Mouse (Mus musculus): ENCODE data around the gene Slc34a2.

Slc34a2 gene

DNA sequence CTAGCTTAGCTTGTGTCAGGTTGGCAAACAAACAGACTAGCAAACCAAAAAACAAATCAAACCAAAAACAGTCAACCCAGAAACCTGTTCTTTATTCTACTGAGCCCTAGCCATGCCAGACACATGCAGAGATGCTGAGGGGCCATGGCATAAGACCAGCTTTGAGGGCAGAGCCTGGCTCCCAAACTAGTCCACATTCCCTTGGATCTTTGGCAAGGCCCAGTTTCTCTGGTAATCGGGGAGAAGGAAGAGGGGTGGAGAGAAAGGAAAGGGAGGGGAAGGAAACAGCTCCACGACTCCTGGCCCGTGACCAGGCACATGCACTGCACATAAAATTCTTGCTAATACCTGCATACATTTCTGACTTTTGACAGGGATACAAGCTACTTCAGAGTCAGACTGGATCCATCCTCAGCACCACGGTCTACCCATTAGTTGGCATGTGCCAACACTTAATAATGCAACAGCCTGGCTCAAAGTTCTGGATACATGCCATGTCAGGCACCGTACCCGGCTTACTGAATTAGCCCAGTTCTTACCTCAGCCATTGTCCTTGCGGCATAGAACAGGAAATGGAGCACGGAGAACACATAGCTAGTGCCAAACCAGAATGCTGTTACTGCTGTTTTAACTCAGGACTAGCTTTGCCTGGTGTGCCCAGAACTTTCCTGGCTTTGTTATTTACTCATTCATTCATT, 12.5 kb upstream of the Slc34a2 start:
- no peak for DNase-seq (ENCODE audit: extremely low read depth, low read depth)

- no peak for DNase-seq (ENCODE audit: extremely low read depth, low read depth)
These were observed 6.5 kb upstream of the Slc34a2 start for GRCm38 (mm10) chr5:53031346-53031745.

DNA sequence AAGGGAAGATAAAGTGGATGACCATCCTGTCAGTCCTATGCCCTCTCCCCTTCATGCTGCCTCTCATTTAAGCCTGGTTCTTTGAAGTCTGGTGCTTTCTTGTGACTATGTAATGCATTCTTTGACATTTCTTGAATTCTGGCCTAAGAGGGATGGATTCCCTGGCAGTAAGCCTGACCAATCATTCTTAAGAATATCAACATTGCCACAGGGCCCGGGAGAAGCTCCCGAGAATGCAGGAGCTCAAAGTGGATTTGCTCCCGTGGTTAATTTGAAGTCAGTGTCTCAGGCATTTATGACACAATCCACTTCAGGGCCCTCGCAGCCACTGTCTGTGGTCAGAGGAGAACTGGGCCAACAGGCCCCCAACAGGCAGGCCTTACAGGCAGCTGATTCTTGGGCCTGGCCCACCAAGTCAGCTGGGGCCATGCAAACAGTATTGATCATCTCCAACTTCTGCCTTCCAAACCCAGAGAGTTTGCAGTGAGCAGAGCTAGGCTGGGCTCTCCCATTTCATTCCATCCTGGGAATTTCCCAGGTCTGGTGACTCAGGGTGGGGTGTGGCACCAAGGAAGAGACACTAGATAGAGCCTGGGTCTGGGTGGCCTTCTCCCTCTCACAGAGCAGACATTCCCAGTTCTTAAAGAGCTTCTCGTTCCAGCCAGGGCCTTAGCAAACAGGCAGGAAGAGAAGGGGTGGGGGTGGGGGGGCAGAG, 4.3 kb downstream of the Slc34a2 start:
- no peak for DNase-seq (ENCODE audit: extremely low read depth, low read depth)

- no peak for DNase-seq (ENCODE audit: extremely low read depth, low read depth)
These were observed 5.0 kb downstream of the Slc34a2 start for GRCm38 (mm10) chr5:53042771-53043371.

- DNase-seq (ENCODE audit: extremely low read depth, low read depth) = no peak
These were observed 5.8 kb downstream of the Slc34a2 start for GRCm38 (mm10) chr5:53043716-53044115.

- DNase-seq (ENCODE audit: extremely low read depth, low read depth) = no peak
These were observed 10.1 kb downstream of the Slc34a2 start for GRCm38 (mm10) chr5:53047951-53048350.

GRCm38 (mm10) chr5:53048599-53048998, 10.7 kb downstream of the Slc34a2 start:
- DNase-seq (ENCODE audit: extremely low read depth, low read depth) = no peak

DNA sequence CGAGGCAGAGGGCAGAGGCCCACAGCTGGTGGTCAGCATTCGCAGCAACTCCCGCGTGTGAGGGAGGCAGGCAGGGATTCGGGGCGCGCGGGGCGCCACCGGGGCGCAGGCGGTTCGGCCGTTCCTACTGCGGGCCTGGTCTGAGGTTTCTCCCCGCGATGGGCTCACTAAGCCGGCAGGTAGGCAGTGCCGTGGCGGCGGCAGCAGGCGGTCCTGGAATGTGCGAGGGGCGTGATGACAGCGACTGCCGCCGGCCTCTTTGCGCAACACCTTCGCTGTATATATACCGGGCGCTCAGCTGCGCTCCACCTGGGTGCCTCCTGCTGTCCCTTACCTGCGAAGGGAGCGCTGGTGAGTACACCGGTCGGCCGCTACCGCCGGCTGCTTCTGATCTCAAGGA, 11.2 kb downstream of the Slc34a2 start:
- no peak for DNase-seq (ENCODE audit: extremely low read depth, low read depth)

DNA sequence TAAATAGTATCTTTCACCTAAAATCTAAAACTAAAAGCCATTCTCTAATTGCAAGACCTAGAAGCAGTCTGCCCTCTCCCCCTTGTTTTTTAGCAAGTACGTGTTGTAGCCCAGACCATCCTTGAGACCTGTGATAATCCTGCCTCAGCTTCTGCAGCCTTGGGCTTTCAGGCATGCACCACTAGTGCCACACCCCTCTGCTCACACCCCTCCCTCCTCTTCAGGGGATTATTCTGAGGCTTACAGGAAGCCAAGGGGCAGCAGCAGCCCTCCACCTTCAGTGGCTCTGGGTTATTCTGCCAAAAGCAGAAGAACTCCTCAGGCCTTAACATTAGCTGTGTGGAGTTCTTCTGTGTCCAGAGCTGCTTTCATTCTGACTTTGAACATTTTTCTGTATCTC, 13.1 kb downstream of the Slc34a2 start:
- no peak for DNase-seq (ENCODE audit: extremely low read depth, low read depth)

- DNase-seq (ENCODE audit: extremely low read depth, low read depth) = no peak
These were observed 15.4 kb downstream of the Slc34a2 start for GRCm38 (mm10) chr5:53053246-53053645.

DNA sequence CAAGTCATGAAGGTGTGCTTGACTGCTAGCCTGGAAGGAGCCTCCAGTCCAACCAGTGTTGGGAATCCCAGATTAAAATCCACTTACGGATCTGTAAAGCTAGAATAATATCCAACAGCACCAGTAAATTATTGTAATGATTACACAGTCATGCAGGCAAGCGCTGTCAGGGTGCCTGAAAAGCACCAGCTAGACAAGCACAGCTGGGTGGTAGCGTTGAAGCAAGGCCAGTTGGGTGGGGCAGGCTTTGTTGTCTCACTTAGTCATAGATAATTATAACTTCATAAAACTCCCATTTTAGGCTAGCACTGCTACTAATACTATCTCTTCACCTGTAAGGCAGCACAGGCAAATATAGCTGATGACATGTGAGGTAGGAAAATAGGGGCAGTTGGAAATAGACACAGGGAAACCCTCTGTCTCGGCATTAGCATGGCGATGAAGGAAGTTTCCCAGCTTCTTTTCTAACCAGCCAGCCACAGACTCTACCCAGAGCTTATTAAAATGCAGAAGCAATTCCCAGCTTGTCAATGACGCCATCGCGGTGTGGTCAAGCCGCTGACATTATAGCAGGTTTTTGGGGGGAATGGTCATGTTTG, 23.8 kb downstream of the Slc34a2 start:
- no peak for DNase-seq (ENCODE audit: extremely low read depth, low read depth)

DNA sequence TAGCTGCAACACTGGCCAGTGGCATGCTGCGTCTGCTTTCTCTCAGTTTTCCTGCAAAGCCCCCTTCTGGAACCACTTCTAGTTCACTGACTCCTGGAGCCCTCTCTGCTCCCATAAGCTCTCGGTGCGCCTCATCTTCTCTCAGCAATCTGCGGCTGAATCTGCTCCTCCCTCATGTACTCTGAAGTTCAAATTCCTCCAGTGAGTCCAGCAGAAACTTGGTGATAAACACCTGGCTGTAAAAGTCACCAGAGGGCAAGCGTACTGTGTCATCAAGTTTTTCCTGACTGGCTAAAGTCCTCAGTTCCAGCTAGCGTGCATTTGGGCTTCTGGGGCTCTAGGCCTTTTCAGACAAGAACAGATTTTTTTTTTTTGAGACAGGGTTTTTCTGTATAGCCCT, 36.7 kb downstream of the Slc34a2 start:
- DNase-seq (ENCODE audit: extremely low read depth, low read depth) = no peak

DNA sequence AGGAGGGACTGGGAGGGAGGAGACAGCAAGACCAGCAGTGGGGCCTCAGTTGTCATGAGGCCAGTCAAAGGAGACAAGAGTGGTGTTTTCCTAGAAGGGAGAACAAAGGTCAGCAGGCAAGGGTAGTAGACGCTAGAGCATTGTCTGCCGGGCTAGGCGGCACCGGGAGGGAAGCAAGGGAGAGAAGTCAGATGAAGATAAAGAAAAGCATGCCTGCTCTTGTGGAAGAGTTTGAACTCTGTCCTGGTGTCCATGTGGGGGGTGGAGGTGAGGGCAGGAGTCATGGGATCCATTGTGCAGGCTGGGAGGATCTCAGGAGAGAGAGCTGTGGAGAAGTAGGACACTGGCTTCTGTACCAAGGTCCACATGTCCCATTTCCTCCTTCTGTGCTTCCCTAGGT, 40.6 kb downstream of the Slc34a2 start:
- DNase-seq (ENCODE audit: extremely low read depth, low read depth) = no peak

- no peak for DNase-seq (ENCODE audit: extremely low read depth, low read depth)
These were observed 49.6 kb downstream of the Slc34a2 start for GRCm38 (mm10) chr5:53087452-53087851.

DNA sequence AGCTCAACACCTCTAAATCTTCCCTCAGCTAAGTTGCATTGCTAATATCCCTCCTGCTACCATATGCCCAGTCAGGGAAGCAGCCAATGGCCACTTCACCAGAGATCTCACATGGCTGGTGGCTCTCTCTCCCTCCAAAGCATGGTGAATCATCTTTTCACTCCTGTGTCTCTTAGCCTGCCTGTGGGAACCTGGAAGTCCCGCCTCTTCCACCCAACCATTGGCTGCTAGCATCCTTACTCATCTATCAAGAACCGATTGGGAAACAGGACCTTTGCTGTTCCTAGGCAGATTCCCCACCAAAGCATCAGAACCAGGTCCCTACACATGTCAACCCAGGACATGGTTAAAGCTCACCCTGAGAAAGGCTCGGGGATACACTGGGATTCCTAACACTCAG, 53.5 kb downstream of the Slc34a2 start:
- no peak for DNase-seq (ENCODE audit: extremely low read depth, low read depth)

DNA sequence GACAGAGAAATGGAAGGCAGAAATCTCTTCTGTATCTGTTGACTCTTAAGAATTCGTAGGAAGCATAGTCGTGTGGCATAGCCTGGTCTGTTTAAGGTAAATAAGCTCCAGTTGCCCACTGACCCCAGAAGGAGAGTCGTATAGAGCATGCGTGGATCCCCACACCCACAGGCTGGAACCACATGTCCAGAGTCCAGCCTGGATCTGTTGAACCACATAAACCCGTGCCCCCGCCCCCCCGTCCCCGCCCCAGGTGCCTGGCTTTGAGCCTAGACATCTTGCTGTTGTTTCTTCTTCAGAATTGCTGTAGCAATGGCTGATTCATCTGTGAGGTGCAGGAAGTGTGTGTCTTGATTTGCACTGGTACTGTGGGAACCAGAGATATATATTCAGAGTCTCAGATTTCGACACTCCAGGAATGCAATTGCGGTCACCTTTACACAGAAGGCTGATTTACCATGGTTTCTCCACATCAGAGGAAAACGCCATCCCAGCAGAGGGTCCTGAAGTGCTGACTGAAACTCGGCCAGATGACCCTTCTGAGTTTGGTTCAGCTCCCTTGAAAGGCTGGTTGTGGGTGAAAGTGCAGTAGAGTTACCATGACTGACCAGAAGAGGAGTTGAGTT, 64.1 kb downstream of the Slc34a2 start:
- DNase-seq (ENCODE audit: extremely low read depth, low read depth) = no peak

DNA sequence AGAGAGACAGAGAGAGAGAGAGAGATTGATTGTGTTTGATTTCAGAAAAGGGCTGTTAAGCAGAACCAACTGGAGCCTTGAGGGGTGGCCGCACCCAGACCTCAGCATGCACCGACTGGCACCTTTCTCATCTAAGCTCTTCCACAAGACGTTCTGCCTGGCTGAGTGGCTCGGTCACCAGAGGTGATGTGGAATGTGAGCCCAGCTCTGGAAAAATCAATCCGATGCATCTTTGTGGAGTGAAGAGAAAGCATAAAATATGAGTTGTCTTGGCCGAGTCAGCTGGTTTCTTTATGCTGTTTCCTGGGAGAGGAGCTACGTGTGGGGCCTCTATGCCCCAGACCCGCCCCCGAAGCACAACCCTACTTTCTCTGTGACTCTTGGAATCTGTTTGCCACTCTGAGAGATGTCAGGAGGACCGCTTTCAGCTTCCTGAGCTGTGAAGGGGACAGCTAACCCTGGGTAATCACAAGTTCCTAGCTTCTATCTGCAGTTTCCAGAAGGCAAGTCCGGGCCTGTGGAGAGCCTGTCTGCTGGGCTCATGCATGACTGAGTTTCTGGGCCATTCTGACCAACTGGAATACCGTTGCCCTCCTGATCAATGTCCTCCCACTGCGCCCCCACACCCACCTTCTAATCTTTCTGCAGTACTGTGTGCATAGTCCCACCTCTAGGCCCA, 66.4 kb downstream of the Slc34a2 start:
- no peak for DNase-seq (ENCODE audit: extremely low read depth, low read depth)

- no peak for DNase-seq (ENCODE audit: extremely low read depth, low read depth)
These were observed 67.8 kb downstream of the Slc34a2 start for GRCm38 (mm10) chr5:53105716-53106115.

- no peak for DNase-seq (ENCODE audit: extremely low read depth, low read depth)
These were observed 68.2 kb downstream of the Slc34a2 start for GRCm38 (mm10) chr5:53106125-53106524.

- no peak for DNase-seq (ENCODE audit: extremely low read depth, low read depth)
These were observed 68.8 kb downstream of the Slc34a2 start for GRCm38 (mm10) chr5:53106731-53107130.

- DNase-seq (ENCODE audit: extremely low read depth, low read depth) = no peak
These were observed 70.1 kb downstream of the Slc34a2 start for GRCm38 (mm10) chr5:53108026-53108425.
